Mouse (Mus musculus): ENCODE measurements around the gene Rrnad1. TPM values are rescaled to one million over a fixed set of nuclear protein-coding genes. Genes with fewer than 3 reads are reported as not detected.
"Not testable (repeated sequence)": the region's sequence is repeated elsewhere in the genome, so short reads cannot be mapped to it uniquely, and the experiment has no call there.

Rrnad1 gene
- total RNA-seq, 2 experiments from 2014 or later, result 17.7 to 19.0 TPM

DNA sequence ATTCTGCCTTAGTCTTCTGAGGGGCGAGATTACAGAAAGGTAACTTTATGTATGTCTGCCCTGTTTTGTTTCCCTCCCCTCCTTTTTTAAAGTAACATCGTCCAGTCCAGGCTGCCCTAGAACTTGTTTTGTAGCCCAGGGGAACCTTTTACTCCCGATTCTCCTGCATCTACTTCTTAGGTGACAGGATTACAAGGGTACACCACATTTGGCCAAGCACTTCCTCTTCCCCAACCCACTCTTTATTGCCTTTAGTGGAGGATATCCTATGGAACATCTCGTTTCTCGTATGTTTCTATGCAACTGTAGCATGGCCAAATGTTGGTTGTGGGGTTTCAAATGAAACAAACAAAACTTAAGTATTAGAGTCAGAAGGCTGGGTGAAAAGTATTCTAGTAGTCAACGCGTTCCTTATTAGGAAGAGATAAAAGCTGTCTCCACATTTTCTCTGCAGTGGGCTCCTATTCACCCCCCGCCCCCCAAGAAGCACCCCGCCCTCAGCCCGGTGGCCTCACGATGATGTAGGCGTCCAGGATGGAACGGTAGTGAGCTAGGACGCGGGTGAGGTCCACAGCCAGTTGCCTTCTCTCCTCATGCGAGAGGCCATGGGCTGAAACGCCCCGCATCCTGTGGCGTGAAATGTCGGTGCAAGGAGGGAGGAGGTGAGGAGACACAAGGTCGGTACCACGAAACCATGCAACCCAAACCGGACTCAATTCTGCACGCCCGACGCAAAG is 1.0 kb downstream of the Rrnad1 start:
- intact Hi-C loops (cut with DNase I), result loop anchor here (2.0 to 10.0 kb wide), 2 partner anchors 45 to 55 kb away; partner anchors contain the start of gene Prcc
- no peak for DNase-seq (ENCODE audit: low spot score in 2 of 2)

DNA sequence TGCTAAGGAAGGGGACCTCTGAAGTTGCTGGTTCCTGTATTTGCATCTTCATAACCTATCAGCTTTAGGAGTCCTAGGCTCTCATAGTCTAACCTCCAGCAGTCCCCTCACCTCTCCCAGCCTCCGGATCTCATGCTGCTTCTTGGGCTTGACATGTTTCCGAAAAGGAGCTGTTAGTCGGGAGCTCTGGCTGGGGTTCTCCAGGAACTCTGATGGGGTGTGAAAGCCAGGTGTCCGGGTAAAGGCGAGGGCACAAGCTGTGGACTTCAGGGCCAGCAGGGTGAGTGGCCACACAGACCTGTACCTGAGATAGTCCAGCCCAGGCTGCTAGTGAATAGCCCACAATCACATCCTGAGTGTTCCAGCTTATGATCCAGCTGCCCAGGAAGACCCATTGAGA is 3.1 kb downstream of the Rrnad1 start:
- DNase-seq (ENCODE audit: low spot score in 2 of 2), result no peak
- intact Hi-C loops (cut with DNase I), result no loop called here

DNA sequence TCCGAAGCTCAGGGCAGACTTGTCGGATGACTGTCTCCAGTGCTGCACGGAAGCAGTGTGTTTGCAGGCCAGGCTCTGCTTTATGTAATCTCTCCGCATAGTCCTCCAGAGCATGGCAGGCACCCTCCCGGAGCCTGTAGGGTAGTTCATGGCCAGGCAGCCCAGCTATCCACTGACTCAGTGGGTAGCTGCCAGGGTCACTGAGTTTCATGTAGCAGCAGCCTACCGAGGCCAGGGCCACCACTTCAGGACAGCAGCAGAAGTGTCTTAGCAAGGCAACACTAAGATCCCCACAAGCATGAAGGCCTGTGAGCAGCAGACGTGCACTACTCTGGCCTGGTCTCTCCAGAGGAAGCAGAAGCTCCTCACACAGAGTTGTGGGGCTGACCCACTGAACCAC is 5.5 kb downstream of the Rrnad1 start:
- no peak for DNase-seq (ENCODE audit: low spot score in 2 of 2)
- intact Hi-C loops (cut with DNase I), result no loop called here

DNA sequence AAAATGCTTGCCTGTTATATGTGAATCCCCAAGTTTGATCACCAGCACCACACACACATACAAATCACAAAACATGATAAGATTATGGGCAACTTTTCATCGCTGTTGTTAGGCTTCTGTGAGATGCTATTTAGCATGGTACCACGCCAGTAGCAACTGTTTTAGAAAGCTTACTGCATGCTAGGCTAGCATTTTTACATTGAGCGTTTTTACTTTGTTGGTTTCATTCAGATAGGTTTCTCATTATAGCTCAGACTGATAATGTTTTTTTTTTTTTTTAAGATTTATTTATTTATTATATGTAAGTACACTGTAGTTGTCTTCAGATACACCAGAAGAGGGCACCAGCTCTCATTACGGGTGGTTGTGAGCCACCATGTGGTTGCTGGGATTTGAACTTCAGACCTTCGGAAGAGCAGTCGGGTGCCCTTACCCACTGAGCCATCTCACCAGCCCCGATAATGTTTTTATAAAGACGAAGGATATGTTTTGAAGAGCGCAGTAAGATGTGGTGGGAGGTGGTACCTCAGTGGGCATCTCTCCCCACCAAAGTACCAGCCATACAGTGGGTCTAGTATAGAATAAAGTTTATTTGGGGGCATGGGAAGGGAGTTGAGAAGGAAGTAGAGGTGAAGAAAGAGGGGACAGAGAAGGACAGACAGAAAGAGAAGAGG is 10.1 kb downstream of the Rrnad1 start:
- no peak for DNase-seq (ENCODE audit: low spot score in 2 of 2)
- intact Hi-C loops (cut with DNase I), result no loop called here

DNA sequence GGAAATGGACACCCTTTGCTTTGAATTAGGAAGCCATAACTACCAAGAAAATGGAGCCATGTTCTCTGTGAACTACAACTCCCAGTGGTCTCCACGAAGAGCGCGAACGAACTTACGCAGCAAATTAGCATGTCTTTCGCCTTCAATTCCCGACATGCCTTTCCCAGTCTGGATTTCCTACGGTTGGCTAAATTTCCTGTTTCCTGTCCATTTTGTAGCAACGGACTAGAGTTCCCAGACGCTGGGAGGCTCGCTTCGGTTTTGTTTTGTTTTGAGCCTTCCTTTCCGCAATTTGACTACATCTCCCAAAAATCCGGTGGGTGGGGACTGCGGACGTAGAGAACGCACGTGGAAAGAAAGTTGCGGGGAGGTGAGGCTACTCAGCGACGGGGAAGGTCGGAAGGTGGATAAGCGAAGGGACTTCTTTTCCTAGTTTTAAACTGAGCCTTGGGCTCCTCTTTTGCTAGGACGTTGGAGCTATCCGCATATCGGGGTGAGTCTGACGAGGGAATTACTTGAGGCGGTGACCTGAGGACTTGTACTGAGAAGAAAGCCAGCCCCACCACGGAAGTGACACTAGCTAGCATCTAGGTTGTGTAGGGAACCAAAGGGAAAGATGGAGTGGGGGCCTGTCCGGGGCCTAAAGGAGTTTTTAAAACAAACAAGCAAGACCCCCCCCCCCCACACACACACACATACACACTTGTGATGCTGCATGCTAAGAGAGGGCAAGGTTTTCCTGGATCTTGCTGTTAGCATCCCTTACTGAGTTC is 11.0 kb downstream of the Rrnad1 start, which contains the start of gene Mrpl24:
Mrpl24 (plus strand) TSS at position 171 of the 773 bp plus-strand sequence.
- intact Hi-C loops (cut with DNase I), result no loop called here
- peak; percentile 88 to 96 for DNase-seq (ENCODE audit: low spot score in 2 of 2)

DNA sequence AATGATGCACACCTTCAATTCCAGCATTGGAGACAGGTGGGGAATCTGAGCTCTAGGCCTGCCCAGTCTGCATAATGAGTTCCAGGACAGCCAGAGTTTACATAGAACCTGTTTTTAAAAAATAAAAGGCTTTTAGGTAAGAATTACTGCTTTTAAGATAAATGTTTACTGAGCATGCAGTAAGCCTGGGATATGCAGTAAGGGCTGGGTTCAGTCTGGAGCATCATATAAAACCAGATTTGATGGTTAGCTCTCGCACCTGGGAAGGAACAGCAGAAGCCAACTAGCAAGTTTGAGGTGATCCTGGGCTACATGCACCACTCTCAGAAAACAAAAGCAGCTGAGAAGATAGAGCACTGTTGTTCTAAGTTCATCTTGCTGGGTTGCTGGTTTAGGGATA is 12.0 kb downstream of the Rrnad1 start:
- DNase-seq (ENCODE audit: low spot score in 2 of 2), result no peak
- intact Hi-C loops (cut with DNase I), result no loop called here

DNA sequence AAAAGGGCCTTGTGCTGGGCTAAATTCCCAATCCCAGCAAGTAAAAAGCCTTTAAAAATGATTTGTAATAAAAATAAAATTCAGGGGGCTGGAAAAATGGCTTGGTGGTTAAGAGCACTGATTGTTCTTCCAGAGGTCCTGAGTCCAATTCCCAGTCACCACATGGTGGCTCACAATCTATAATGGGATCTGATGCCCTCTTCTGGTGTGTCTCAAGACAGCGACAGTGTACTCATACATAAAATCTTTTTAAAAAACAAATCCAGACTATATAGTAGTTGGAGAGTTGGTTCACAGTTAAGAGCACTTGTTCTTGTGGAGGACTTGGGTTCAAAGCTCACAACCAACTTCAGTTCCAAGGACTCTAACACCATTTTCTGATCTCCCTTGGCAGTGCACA is 13.5 kb downstream of the Rrnad1 start:
- intact Hi-C loops (cut with DNase I), result no loop called here

DNA sequence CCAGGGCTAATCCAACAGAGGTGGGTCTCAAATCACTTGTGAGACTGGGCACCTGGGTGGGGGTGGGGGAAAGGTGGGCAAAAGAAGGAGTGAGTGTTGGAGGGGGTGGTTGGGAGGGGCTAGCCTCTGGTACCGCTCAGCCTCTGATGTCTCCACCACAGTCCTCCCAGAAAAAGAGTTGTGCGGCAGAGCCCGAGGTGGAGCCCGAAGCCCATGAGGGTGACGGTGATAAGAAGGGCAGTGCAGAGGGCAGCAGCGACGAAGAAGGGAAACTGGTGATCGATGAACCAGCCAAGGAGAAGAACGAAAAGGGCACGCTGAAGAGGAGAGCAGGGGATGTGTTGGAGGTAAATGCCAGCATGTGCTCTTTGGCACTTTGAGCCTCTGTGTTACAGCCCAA is 16.6 kb downstream of the Rrnad1 start:
- intact Hi-C loops (cut with DNase I), result no loop called here

More for the DNA sequence above, 13.5 kb downstream of the Rrnad1 start:
- no peak for DNase-seq (ENCODE audit: low spot score in 2 of 2)

DNA sequence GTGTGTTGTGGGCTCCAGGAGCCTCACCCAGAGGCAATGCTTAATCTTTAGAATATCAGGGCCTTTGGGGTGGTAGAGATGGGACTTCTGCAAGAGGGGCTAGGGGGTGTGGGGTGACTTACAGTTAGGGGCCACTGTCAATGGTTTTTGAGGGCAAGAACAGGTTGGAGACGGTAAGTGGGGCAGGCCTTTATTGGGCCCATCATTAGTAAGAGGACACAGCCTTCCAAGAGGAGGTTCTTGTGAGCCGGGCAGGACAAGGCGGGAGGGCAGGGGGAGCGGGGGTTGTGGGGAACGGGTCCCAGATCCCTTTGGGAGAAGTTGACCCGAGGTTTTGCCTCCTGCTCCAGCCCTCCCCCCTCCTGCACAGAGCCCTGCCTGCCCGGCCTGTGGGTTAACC is 17.0 kb downstream of the Rrnad1 start:
- no peak for DNase-seq (ENCODE audit: low spot score in 2 of 2)
- intact Hi-C loops (cut with DNase I), result no loop called here

More for the DNA sequence above, 16.6 kb downstream of the Rrnad1 start:
- DNase-seq (ENCODE audit: low spot score in 2 of 2), result no peak

DNA sequence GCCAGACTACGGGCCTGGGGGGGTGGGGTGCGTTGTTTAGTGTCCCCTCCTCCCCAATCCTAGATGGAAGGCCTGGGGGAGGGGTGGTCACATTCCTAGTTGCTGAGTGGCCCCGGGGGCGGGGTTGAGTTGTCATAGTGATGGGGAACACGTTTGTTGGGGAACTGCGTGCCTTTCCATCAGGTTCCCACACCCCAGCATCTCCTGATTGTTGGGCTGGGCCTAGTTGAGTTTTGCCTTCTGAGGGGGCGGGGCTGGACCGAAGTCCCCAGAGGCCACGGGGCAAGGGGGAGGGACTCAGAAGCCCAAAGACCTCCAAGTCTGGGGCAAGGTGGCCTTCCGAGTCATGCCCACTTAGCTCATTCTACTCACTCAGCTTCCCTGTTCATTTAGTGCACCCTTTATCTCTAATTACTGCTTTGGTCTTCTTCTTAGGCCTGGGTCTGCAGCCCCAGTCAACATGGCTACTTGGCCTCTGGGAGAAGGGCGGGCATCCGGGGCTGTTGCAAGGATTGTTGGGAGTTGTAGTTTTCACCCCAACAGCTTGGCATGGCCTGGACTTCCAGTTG is 19.9 kb downstream of the Rrnad1 start:
- DNase-seq (ENCODE audit: low spot score in 2 of 2), result peak; percentile 40 to 73
- intact Hi-C loops (cut with DNase I), result no loop called here

DNA sequence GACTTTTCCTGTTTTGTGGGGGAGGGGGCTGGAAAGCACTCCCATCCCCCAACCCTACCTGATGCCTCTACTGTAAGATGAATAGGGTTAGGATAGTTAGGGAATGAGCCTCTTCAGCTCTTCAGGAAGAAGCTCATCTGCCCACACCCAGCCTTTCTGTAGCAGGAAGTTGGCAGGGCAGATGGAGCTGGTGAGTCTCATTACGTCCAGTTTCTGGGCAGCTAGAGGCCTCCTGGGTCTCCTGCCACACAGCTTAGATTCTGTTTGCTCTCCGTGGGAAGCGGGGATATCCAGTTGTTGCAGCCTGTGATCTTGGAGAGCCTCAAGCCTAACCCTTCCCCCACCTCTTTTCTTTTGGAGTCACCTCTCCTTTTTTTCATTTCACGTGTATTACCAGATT is 20.6 kb downstream of the Rrnad1 start:
- DNase-seq (ENCODE audit: low spot score in 2 of 2), result no peak
- intact Hi-C loops (cut with DNase I), result no loop called here

DNA sequence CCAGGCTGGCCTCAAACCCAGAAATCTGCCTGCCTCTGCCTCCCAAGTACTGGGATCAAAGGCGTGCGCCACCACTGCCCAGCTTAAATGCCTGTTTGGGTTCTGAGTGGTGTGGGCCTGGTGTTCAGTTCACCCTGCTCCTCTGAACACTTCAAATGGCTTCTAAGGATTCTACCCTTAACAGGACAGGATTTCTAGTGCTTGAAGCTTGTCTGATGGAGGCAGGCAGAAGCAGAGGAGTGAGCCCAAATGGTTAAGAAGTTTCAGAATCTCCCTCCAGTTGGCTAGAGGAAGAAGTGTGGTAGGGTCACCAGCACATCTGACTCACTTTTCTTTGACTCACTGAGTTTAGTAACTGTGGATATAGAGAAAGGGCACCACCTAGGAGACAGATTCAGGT is 21.1 kb downstream of the Rrnad1 start:
- DNase-seq (ENCODE audit: low spot score in 2 of 2), result no peak
- intact Hi-C loops (cut with DNase I), result no loop called here

DNA sequence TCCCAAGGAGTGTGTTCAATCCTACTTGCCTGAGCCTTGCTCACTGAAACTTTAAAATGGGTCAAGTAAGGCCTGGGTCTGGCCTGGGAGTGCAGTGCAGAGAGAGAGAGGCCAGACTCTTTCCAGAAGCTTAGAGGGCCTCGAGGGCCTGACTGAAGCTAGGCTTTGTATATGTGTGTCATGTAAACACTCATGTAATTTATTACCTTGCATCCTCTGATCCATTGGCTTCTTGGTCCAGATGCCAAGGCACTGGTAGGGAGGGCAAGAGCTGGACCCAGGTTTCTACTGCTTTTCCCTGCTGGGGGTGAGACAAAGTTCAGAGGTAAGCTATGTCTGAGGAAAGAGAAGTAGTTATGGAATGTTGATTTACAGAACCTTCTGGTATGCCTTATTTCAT is 22.6 kb downstream of the Rrnad1 start:
- no peak for DNase-seq (ENCODE audit: low spot score in 2 of 2)
- intact Hi-C loops (cut with DNase I), result no loop called here

DNA sequence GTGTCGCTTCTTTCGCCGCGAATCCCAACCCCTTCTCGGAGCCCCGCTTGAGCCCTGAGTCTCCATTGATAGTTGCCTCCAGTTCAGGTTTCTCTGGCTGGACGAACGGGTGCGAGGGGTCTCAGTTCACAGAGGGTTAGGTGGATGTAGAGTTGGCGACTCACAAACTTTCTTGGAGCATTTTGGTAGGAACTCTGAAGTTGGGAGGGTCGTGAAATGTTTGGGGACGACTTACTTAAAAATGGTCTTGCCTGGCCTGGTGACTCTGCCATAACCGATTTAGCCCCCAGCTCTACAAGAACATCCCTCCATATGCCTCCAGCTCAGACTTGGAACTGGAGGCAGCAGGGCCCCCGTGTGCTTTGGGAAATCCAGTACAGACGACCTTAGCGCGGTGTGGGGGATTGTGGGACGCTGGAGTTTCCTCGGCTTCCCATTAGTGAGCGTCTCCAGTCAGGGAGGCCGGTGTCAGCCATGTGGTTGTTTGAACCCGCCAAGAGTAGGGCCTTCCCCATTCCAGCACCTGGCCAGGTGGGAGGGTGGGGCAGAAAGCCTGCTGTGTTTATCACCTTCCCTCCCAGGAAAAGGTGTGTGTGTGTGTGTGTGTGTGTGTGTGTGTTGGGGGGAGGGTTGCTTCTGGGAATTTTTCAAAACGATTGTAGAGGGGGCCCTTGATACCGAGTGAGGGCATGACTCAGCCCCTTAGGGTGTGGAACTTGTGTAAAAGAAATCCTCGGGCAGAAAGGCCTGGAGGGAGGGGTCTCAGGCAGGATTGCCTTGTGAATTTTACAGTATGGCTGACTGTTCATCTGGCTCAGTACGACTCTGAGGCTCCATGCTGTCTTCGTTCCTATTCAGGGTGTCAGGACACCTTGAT is 23.3 kb downstream of the Rrnad1 start:
- intact Hi-C loops (cut with DNase I), result no loop called here
- peak in 1 of 2 experiments; percentile 44 for DNase-seq (ENCODE audit: low spot score in 2 of 2)

DNA sequence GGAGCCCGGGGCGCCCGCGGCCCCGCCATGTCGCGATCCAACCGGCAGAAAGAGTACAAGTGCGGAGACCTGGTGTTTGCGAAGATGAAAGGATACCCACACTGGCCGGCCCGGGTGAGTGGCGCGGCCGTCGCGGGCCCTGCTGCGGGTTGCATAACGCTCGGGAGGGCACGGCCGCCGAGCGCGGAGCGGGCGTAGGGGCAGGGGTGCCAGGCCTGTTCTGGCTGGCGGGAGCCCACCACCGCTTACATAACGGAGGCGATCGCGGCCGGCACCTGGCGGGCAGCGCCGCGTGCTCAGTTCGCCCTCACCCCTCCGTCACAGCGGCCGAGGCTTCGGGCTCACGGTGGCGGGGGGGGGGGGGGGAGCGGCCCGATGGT is 23.9 kb downstream of the Rrnad1 start:
- intact Hi-C loops (cut with DNase I), result no loop called here
- DNase-seq (ENCODE audit: low spot score in 2 of 2), result peak in 1 of 2 experiments; percentile 48

DNA sequence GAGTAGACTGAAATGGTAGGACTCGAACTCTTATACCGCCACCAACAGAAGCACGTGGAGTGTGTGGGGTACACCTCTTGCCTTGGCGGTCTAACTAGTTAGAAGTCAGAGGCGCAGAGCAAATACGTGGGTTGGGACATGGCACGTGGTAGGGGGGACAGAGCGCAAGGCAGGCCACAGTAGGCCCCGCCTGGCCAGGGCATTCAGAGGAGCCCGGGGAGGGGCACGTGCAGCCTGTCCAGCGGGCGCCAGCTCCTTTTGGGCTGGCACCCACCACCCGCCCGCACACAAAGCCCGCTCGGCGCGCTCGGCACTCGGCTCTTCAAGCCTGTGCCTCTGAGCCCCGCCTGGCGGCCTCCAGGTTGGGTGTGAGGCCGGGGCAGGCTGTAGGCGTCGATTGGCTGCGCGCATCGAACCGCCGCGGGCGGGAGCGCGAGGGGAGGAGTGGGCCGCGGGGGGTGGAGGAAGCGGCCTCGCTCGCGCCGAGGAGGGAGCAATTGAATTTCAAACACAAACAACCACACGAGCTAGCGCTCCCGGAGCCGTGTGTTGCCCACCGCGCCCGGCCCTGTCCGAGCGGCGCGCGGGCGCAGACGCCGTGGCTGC is 24.5 kb downstream of the Rrnad1 start, which contains the start of gene Hdgf:
Hdgf (plus strand) TSS at position 442 of the 606 bp plus-strand sequence.
- intact Hi-C loops (cut with DNase I), result no loop called here
- DNase-seq (ENCODE audit: low spot score in 2 of 2), result peak; percentile 93 to 96

DNA sequence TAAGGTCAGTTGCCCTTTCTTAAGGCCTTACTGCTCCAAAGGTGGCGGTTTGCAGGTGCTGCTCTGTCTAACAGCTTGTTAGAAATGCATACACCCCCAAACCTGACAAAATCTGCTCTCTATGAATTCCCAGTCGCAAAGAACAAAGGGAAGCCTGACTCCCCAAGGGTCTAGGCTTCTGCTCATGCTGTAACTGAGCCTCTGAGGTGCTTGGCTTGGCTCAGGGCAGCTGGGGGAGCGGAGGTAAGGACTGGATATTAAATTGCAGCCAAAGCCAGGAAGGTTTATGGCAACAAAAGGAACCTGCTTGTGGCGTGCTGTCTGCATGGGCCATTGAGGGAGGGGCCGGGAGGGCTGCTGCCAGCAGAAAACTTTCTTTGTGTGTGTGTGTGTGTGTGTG is 26.7 kb downstream of the Rrnad1 start:
- intact Hi-C loops (cut with DNase I), result no loop called here
- no peak for DNase-seq (ENCODE audit: low spot score in 2 of 2)

DNA sequence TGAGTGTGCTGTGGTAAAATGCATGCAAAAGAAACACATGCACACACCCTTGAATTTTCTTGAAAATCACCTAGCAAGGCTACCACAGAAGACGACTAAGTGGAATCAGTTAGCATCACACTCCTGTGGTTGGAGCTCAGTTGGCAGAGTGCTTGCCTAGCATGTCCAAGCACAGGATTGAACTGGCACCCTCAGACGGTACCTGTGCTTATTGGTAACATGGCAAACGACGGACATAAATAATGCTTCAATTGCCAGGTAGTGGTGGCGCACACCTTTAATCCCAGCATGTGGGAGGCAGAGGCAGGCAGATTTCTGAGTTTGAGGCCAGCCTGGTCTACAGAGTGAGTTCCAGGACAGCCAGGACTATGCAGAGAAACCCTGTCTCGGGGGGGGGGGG is 28.6 kb downstream of the Rrnad1 start:
- intact Hi-C loops (cut with DNase I), result not testable (repeated sequence)

More for the DNA sequence above, 28.6 kb downstream of the Rrnad1 start:
- not testable (repeated sequence) for DNase-seq (ENCODE audit: low spot score in 2 of 2)

Data from left cerebral cortex, postnatal 14 days (tissue).